Comparison of ENCODE assay signal across 8 mouse cellular contexts in genomic region chr2:6220141-6220805, GRCm38 (mm10). TPM values are rescaled to one million over a fixed set of nuclear protein-coding genes. Genes with fewer than 3 reads are reported as not detected.
DNase-seq lines count a peak whose midpoint lies in the region; ATAC-seq lines count a peak whose summit lies in the region.

No protein-coding gene starts in this region.

- no peak overlapping the region for H3K27ac ChIP-seq in limb, embryonic 13.5 days
- no peak overlapping the region for H3K27ac ChIP-seq in midbrain, embryonic 16.5 days (ENCODE audit: low read length)

- DNase-seq in heart, adult 18-20 months: peak; percentile 71 to 93
- no peak for DNase-seq in heart, postnatal 25 days (ENCODE audit: low spot score)
- peak; percentile 86 for DNase-seq in embryo, embryonic 10 days (ENCODE audit: low spot score)
- peak; percentile 41 for DNase-seq in gastrocnemius, postnatal 25 days
- peak; percentile 86 for DNase-seq in kidney, adult 9 months
- peak; percentile 77 to 90 for DNase-seq in spleen, postnatal 4 days (ENCODE audit: low spot score in 2 of 2)

- 0 out of 2 replicates have a peak, but pooled peaks have one; percentile 51 for ATAC-seq in limb, embryonic 13.5 days (ENCODE audit: low FRiP score, low read depth)
- peak; percentile 73 for ATAC-seq in midbrain, embryonic 16.5 days

- no peak overlapping the region for H3K4me2 ChIP-seq in limb, embryonic 13.5 days (replicated peaks)
- H3K4me2 ChIP-seq in midbrain, embryonic 16.5 days (ENCODE audit: low read length): no peak overlapping the region

- no peak overlapping the region for H3K4me3 ChIP-seq in limb, embryonic 13.5 days
- no peak overlapping the region for H3K4me3 ChIP-seq in midbrain, embryonic 16.5 days (ENCODE audit: low read depth, low read length)

- no peak overlapping the region for H3K9ac ChIP-seq in limb, embryonic 13.5 days
- no peak overlapping the region for H3K9ac ChIP-seq in midbrain, embryonic 16.5 days (ENCODE audit: low read depth, low read length)

- 19% methylated on average over 4 of the region's 4 CpGs for WGBS in limb, embryonic 13.5 days
- 13% methylated on average over 4 of the region's 4 CpGs for WGBS in midbrain, embryonic 16.5 days

- H3K9me3 ChIP-seq in limb, embryonic 13.5 days: peaks cover 8% of the 10 kb centered on the region
- peaks cover 3% of the 10 kb centered on the region; the same call in 1 of the 2 replicates for H3K9me3 ChIP-seq in midbrain, embryonic 16.5 days (replicated peaks; ENCODE audit: control insufficient read depth, low read length, poor library complexity, severe bottlenecking)

- no peaks in the 10 kb centered on the region for H3K36me3 ChIP-seq in limb, embryonic 13.5 days
- H3K36me3 ChIP-seq in midbrain, embryonic 16.5 days (ENCODE audit: control insufficient read depth, insufficient read depth, low read length): no peaks in the 10 kb centered on the region

- no peaks in the 10 kb centered on the region for H3K4me1 ChIP-seq in limb, embryonic 13.5 days
- H3K4me1 ChIP-seq in midbrain, embryonic 16.5 days (ENCODE audit: control insufficient read depth, insufficient read depth, low read length): no peaks in the 10 kb centered on the region

- intact Hi-C loops in heart, postnatal 25 days (cut with DNase I): loop anchor here (1.0 to 2.0 kb wide), 3 partner anchors 27 to 185 kb away; no protein-coding TSS in a partner anchor

- H3K27me3 ChIP-seq in limb, embryonic 13.5 days: no peaks in the 10 kb centered on the region
- no peaks in the 10 kb centered on the region for H3K27me3 ChIP-seq in midbrain, embryonic 16.5 days (ENCODE audit: control insufficient read depth, insufficient read depth, low read depth, low read length)

RNA-seq across cellular contexts. Expression of gene Echdc3, which starts 7.4 kb away (rescaled TPM):
- 10 to 100 TPM; 30.8 to 32.2 TPM for total RNA-seq in heart, adult 18-20 months (2021)
- 10 to 100 TPM; 20.1 to 22.1 TPM for total RNA-seq in heart, postnatal 25 days (2021)
- total RNA-seq in gastrocnemius, postnatal 25 days (2021): 1 to 10 TPM; 6.1 to 7.4 TPM
- polyA plus RNA-seq in limb, embryonic 13.5 days (2015; fragmentation: Nextera tagmentation; extraction: Ambion mirVana): 4.3 and 5.4 TPM in 2 replicates
- polyA plus RNA-seq in midbrain, embryonic 16.5 days (2015; fragmentation: Nextera tagmentation; extraction: Ambion mirVana): 1.1 and 1.5 TPM in 2 replicates
